Mouse (Mus musculus) right cerebral cortex, postnatal 36 days (tissue): Measurements from ENCODE around the gene Kif1bp.

Experiments used
- DNase-seq, 2 experiments: peaks; one replicate each; pipeline ENCODE4 v3.0.0; 2022; ENCODE audit warnings: low spot score in 2 of 2, mixed read lengths in 1 of 2

Gene Kif1bp

DNA sequence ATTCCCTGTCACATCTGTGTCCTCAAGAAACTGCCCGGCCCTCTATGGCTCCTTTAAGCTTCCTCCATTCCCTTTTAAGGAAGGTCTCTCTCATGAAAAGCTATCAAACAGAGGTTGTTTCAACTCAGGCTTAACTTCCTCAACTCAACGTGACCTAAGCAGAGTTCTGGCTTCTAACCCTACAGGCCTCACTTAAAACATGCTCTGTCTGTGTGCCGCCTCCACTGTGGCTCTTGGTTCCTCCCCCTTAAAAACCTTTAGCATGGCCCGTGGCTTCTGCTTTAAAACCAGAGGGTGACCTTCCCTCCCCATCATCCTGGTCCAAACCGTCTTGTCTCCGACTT lies 21.7 kb downstream of the Kif1bp start:
- DNase-seq, result no peak

DNA sequence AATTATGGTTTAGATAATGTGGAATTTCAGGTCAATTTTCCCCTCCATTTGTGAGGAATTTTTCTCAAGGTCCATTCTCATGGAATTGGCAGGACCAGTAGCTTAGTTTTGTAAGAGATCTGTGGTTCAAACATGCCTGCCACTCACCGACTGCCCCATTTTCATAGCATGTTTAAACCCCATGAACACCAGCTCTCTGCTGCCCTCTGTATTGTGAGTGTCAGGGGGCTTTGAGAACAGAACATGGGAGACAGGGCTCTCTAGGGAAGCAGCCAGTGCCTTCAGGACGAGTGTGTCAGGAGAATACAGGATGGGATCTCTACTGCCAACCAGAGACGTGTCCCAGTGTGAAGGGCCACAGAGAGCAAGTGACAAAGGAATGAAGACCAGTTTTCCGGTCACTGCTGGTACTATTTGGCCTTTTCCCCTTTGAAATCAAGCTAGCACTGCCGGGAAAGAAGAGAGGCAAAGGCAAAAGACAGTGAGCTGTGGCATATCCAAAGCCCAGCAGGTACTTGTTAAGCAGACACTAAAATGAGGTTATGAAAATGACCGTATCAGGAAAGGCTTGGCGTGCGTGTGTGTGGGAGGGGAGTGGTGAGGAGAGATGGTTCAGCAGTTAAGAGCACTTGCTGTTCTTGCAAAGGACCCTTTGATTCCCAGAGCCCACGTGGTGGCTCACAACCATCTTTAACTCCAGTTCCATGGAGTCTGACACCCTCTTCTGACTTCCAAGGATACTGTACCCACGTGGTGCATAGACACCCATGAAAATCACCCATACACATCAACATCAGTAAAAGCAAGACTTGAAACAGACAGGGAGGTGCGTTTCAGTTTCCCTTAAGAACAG lies 22.3 kb downstream of the Kif1bp start:
- no peak for DNase-seq

DNA sequence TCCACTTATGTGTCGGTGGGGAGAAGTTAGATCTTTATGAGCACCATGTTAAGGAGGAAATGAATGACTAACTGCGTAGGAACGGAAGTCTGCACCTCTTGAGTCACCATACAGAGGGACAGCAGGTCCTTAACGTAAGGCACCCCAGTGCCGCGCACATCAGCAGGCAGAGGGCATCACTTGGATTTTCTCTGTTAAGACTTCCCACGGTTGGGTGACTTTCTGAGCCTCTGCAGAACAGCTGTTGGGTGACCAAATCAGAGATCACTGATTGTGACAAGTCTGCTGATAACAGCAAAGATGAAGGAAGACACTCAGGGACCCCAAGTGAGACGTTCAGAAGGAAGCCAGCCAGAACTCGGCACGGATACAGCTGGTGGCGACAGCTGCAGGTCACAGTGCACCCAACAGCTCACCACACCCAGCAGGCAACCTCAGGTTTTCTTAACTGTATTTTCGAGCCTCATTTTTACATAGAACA lies 24.6 kb downstream of the Kif1bp start:
- DNase-seq, result no peak

DNA sequence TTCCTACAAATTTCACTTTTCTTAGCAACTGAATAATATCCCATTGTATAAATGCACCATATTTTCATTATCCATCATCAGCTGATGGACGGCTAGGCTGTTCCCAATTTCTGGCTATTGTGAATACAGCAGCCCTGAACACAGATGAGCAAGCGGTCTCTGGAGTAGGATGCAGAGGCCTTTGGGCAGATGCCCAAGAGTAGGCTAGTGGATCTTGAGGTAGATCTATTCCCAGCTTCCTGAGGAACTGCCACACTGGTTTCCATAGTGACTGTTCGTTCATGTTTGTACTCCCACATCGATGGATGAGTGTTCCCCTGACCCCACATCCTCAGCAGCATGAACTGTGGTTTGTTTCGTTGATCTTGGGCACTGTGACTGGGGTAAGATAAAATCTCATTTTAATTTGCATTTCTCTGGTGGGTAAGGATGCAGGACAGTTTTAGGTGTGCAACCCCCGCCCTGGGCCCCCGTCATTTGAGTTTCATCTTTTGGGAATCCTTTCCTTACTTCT lies 27.4 kb downstream of the Kif1bp start:
- peak; percentile 27 to 28 for DNase-seq

DNA sequence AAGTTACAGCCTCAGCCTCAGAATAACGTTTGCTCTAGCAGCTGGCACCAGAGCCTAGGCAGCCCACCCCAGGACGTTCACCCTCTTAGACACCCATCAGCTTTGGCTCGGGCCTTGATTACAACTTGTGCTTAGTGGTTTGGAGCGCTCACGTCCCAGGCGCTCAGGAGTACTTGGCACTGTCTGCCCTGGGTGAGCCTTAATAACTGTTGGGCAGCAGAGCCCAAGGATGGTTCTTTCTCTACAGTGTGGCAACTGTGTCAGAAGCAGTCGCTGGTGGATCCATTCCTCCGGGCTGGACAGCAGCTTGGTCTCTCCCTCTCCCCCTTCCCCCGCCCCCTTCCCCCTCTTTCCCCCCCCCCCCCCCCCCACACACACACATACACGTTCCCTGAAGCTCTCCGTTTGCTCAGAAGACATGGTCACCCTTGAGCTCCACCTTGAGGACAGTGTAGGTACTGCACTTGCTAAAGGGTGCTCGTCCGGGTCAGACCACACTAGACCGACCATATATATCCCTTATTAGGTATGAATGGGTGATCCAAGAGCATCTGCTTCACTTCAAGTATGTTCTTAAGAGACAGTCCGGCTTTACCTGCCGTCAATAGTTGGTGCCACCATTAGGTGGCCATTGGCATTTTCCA lies 28.6 kb downstream of the Kif1bp start:
- peak in 1 of 2 experiments; percentile 32 for DNase-seq

DNA sequence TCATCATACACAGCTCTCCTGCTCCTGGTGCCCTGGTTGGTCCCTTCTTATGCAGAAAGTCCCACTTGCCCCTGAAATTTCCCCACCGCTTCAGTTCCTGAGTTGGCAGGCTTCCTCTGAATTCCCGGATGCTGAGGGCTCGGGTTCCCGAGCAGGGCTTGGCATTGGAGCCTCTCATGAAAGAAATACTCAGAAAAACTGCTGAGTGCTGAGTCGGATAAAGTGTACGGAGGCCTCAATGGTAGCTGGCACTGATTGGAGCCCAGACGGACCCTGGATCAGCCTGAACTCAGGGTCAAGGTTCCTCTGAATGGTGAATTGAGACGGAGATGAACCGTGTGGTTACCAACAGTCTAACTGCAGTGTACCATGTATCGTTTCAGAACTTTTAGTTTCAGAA lies 31.8 kb downstream of the Kif1bp start:
- no peak for DNase-seq

DNA sequence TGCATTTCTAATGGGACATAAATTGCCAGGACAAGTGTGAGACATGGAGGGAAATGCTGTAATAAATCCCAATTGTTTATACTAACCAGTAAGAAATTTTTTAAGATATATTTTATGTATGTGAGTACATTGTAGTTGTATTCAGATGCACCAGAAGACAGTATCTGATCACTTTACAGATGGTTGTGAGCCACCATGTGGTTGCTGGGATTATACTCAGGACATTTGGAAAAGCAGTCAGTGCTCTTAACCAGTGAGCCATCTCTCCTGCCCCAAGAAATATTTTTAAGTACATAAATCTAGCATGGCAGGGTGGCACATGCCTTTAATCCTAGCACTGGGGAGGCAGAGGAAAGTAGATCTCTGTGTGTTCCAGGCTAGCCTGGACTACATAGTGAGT lies 32.5 kb downstream of the Kif1bp start:
- no peak for DNase-seq

DNA sequence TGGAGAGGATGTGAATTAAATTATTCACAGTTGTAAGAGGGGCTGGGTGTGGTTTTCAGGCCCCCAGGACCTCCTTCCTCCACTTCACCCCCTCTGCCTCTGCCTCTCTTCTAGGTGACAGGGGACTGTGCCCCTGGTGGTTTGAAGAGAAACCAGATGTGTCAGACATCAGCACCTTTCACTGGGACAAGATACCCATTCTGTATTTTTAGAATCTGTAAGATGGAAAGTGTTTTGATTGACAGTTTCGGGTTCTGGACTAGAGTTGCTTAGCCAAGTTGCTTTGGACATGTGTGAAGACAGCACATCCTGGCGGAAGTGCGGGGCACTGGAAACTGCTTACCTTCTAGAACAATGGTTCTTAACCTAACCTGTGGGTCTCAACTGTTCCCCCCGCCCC lies 33.9 kb downstream of the Kif1bp start:
- DNase-seq, result no peak

DNA sequence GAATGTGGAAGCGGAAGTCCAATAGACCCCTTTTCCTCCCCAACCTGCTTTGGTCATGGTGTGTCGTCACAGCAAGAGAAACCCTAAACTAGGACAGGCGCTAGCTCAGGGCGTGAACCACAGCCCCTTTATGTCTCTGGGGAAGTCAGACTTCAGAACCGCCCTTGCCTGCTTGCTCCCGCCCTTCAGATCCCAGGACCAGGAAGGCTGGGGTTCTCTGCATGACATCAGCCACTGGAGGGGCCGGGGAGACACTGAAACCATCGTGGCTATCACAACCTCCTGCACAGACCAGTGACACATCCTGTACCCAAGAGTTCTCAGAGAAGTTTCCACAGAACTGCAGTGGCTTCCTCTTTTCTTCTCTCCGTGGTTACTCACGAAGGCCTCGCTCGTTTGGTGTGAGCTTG lies 34.9 kb downstream of the Kif1bp start:
- DNase-seq, result no peak

DNA sequence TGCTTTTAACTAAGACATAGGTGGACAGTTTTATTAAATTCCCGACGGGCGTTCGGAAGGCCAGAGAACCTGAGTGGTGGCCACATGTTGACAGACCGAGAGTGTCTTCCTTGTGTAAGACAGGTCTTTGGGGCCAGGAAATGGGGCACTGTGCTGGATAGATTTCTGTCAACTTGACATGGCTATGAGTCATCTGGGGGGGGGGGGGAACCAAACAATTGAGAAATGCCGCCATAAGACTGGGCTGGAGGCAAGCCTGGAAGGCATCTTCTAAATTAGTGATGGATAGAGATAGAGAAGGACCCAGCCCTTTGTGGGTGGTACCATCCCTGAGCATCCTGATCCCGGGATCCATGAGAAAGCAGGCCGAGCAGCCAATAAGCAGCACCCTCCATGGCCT lies 35.3 kb downstream of the Kif1bp start:
- no peak for DNase-seq

DNA sequence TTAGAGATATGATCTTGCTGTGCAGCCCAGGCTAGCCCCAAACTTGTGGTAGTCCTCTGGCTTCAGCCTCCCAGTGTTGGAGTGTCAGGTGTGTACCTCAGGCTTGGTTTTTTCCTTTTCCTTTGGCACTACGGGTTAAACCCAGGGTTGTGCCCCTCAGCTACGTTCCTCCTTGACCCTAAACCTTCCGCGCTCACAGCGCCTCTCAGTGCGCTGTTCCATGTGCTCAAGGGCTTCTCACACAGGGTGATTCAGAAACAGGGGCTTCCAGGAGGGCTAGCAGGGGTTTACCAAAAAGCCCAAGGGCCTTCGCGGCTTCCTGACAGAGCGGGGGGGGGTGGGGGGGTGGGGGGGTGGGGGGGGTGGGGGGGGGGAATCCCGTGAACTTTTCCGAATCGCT lies 35.8 kb downstream of the Kif1bp start:
- no peak for DNase-seq

DNA sequence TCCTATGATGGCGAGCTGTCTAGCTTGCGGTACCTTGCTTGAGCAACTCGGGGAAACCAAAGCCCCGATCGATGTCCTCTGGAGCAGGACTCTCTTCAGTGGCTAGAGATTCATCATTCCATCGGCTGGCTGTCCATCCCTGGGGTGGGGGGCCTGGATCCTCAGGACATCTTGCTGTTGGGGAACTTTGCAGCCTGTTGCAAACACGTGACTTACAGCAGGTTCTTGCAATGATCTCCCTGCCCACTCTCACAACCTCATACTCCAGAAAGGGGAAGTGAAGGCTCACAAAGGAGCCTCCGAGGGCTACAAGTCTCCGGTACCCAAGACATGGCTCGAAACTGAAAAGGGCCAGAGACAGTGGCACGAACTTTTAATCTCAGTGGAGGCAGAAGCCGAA lies 36.8 kb downstream of the Kif1bp start:
- no peak for DNase-seq

DNA sequence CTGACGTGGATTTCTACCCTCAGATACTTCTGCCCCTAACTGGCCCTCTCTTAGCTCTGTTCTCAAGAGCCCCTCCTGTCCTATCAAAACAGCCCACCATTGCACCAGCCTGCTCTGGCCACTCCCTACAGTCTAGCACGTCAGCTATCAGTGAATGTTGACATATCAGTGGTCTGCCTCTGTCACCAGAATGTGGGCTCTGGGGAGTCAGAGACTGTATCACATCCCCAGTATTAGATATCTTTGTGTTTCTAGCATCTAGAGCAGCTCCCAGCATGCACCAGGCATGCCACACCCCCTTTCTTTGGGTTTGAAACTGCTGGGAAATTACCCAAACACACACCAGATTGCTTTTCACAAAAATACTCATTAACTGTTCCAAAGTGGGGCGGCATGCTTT lies 37.5 kb downstream of the Kif1bp start:
- DNase-seq, result no peak

DNA sequence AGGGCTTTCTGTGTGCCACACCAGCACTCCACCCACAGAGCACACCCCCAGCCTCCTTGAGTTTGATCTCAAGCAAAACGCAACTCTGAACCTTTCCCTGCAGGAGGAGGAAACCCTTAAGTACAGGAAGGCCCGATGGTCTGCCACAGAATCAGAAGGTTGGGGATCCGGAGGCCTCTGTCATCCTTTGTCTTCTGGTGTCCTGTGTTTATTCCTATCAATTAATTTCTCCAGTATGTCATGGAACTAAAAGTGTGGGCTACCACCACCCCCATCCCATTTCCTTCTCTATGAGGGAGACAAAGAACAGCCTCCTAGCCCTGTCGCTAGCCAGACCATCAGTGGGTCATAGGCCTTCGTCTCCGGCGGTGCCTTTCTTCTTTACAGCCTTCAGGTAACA lies 43.7 kb downstream of the Kif1bp start:
- DNase-seq, result no peak

DNA sequence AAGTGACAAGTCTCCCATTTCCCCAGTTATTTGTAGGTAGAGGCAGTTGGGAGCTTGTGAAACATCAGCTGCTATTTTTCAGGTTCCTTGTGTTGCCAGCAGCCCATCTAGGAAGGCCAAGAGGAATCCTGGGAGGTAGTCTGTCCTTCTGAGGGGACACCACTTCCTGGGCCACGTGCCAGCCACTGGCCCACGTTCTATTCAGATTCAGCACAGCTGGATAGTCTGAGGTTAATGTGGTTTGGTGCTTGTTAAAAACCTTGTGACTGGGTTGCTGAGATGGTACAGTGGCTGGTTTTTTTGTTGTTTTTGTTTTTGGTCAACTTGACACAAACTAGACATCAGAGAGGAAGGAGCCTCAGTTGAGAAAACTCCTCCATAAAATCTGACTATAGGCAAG lies 45.4 kb downstream of the Kif1bp start:
- no peak for DNase-seq

DNA sequence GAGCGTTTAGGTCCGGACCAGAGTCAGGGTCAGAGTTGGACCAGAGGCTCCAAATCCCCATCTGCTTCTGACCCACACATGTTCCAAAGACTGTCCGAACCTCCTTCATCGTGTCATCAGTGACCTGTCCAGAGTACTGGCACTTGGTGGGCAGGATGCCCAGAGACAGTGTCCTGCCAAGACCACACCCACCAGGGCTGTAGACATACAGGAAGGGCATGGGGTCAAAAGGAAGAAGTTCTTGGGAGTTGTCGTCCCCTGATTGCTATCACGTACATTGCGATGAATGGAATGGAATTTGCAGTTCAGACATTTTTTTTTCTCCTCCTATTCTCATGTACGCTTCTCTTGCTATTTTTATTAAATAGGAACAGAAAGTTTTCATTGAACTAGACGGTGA lies 48.1 kb downstream of the Kif1bp start:
- DNase-seq, result no peak

DNA sequence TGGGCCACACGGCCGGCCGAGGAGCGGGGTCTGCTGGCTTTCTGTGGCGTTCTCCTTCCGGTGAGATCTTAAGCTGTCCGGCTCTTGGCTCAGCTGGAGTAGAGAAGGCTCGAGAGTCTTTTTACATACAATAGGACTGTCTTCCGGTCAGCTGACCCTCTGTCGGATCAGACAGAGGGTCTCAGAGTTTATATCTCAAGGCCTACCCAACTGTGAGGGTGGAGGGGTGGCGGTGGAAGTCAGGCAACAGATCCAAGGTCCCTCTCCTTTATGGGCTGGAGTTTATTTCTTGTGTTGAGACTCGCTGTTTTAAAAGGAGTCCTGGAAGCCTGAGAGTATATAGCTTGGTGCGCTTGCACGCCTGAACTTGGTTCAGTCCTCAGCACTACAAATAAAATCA lies 50.9 kb downstream of the Kif1bp start, which contains the start of gene Srgn:
Gene Srgn (minus strand): TSS at position 101 of the 400 bp plus-strand sequence.
- DNase-seq, result no peak

DNA sequence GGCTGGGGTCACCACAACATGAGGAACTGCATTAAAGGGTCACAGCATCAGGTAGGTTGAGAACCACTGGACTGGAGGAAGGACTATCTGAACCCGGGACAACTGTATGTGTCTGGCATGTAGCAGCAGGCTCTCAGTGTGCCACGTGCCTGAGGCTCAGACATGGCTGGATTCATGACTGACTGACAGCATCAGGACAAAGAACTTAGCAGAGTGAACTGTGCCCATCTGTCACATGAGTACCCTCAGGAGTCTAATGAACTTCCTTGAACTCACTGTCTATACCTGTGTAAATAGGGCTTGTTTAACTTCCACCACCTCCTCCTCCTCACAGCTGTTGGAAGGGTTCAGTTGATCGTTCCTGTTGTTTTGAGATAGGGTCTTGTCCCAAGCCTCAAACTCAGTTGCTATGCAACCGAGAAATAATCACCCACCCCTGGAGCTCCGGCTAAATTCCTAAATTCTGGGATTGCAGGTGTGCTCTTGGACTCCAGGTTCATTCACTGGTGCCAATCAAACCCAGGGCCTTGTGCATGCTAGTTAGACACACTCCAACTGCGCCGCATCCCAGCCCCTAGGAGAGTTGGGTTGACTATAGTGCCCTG lies 55.8 kb downstream of the Kif1bp start:
- DNase-seq, result no peak

DNA sequence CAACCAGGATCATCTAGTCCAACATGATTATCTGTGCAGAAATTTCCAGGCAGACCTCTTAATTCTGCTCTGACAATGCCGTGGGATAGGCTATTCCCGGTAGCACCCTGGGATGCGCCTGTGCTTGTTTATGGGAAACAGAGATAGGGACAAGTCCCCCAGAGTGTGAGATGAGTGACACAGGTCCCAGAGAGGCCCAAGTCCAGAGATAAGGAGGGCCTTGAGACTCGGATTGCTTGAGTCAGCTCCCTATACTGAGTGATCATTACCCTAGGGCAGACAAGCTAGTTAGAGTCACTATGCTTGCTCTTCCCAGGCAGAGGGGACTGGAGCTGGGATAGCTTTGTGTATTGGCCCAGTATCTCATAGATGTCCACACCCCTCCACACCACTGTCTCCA lies 56.5 kb downstream of the Kif1bp start:
- DNase-seq, result no peak

DNA sequence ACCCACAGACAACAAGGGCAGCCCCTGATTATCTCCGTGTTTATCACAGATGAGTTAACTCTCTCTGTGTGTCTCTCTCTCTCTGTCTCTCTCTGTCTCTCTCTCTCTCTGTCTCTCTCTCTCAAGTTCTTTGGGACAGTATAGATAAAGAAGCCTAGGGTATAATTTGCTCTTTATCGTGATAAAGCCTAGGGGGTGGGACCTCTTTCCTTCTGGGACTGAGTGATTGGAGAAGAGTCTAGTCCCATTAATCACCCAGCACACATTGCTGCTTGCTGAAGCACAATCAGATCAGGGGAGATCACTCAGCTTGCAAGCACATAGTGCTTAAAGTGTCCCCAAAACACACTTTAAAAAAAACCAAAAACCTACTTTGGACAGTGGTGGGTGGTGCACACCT lies 57.3 kb downstream of the Kif1bp start:
- no peak for DNase-seq

DNA sequence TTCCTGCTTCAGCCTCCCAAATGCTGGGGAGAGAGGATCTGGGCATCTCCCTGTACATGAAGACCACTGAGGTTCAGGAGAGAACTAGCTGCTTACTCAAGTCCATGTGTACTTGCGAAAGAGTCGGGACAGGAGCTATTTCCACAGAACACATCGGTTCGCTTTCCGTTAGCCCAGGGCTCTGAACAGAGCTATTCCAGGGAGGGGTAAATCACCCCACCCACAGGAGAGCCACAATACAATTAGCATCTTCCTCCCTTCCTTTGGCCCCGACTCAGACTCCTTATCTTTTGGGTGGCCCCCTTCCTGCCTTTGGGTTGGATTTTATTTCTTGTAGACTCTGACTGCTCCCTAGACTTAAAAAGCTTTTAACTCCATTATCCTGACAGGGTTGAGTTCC lies 60.7 kb downstream of the Kif1bp start:
- DNase-seq, result no peak

DNA sequence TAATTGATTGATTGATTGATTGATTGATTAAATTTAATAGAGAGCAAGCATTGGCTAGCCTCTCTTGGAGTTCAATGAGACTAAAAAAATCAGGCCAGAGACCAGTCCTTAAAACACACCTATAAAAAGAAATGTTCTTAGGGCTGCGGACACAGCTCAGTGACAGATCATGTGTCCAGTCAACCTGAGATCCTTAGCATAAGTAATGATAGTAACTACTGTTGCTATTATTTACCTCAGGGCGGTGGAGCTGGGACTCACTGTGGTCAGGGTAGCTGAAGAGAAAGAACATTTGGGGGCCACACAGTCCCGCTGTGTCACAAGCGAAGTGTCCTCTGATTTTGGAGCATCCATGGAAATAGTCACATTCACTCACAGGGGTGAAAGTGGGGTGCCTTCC lies 65.4 kb downstream of the Kif1bp start:
- no peak for DNase-seq

DNA sequence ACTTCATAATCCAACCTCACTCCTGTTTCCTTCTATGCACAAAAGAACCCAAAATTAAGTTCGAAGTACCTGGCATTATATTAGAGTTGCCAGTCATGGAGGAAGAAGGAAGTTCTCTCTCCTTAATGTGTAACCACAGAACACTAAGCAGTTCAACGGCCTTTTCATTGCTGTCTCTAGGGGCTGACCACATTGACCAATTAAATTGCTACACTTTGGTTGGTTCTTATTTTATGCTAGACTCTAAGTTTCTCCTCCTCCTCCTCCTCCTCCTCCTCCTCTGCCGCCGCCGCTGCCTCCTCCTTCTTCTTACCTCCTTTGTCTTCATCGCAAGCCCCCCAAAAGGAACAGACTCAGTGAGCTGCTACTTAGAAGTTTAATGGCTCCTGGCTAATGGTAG lies 66.7 kb downstream of the Kif1bp start:
- no peak for DNase-seq
